Mouse (Mus musculus) thymus, postnatal 14 days (tissue): ENCODE measurements at regions not wholly inside any gene's neighbourhood (a gene's known extent, or its start where the extent isn't known, plus 50 kb on each side); places are given as distances from the start of the nearest gene placed in this dataset.
A peak's percentile ranks its signal among the peaks of the same experiment; 100 is the strongest.

Source experiments
- DNase-seq: peaks from one replicate; pipeline ENCODE4 v3.0.0; 2021

GRCm38 (mm10) chr10:67439844-67440243, 95.4 kb upstream of the Egr2 start:
- no peak for DNase-seq

DNA sequence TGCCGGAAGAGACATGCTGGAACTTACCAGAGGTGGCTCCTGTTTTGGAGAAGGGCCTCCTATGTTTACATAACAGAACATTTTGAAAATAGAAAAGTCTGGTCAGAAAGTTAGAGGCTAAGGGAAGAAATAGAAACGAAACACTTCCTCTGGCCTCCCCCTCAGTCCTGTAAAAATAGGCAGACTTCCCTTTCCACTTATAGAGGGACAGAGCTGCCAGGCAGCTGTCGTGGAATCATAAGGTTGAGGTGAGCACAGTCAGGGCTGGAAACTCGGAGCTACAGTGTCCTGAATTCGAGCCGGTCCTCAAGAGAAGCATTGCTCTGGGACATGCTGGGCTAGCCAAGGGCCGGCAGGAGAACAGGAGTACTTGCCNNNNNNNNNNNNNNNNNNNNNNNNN, 94.0 kb upstream of the Egr2 start:
- DNase-seq: no peak

DNA sequence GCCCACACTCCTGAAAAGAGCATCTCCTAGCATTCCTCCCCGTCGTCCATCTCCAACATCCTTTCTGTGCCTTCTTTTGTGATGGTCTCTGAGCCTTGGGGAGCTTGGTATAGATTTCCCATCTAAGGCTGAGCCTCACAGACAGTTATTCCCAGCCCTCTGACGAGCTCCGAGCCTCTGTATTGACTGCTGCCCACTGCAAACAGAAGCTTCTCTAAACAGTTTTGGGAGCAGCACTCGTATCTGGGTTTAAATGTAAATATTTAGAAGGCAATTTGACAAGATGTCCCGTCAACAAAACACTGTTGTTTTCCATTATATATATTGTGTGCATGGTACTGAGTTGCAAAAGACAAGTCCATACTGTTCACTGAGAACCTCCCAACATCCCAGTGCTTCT, 86.4 kb upstream of the Egr2 start:
- DNase-seq: no peak

GRCm38 (mm10) chr10:67454149-67454548, 81.1 kb upstream of the Egr2 start:
- no peak for DNase-seq

DNA sequence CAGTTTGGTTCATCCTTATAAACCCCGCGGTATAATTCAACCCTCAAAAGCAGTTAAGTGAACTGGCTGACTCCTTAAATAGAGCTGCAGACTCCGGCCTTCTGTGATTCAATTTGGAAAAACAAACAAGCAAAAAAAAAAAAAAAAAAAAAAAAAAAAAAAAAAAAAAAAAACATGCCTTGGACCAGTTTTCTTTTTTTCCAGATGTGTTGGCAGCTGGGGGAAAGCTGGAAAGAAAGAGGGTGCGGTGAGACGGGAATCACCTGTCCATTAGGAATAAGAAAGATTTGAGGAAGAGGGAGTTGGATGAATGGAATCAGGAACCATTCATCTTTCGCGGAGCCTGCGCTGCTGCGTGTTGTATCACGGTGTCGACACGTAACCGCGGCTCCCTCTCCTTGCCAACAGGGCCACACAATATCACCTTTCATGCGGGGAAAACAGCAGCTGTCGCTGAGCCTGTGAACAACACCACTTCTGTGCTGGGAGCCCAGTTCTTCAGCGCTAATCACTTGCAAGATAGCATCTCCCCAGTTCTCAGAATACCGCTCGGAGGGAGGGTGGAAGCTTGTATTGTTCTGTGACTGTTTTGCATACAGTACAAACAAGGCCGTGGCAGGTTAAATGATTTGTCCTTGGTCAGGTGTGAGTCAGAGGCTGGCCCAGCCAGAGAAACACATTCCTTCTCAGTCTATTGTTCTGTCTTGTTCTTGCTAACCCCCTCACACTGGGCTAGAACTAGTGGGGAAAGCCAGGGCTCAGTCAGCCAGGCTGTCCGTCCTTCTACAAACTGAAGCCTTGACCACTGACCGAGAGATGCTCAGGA, 76.6 kb upstream of the Egr2 start:
- DNase-seq: peak; percentile 10

- DNase-seq: no peak
Measured at GRCm38 (mm10) chr10:67461321-67461720, 74.0 kb upstream of the Egr2 start.

DNA sequence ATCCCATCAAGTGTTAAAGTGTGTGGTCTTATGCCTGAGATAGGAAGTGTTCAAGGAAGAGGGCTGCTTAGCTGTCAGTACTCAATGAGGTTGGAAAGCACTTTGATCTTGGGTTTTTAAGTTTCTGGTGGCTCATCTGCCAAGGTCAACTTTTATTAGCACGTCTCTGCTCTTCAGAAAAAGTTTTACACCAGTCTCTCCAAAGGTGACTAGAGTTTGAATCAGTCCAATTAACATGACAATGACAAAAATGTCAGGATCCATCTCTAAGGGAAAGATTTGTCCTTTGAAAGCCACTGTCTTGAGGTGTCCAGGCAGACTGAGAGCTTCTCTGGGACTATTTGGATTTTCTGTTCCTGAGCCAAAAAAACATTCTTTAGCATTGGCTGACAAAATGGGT, 73.4 kb upstream of the Egr2 start:
- DNase-seq: no peak

GRCm38 (mm10) chr10:67468724-67469123, 66.6 kb upstream of the Egr2 start:
- DNase-seq: no peak

GRCm38 (mm10) chr10:67473016-67473415, 62.3 kb upstream of the Egr2 start:
- no peak for DNase-seq

- no peak for DNase-seq
Measured at GRCm38 (mm10) chr10:67474336-67474735, 60.9 kb upstream of the Egr2 start.

GRCm38 (mm10) chr10:67482268-67482667, 53.0 kb upstream of the Egr2 start:
- DNase-seq: no peak

- no peak for DNase-seq
Measured at GRCm38 (mm10) chr10:67483371-67483770, 51.9 kb upstream of the Egr2 start.

- DNase-seq: no peak
Measured at GRCm38 (mm10) chr10:67484091-67484745, 51.1 kb upstream of the Egr2 start.
